Mouse (Mus musculus) heart, embryonic 13.5 days (tissue): ENCODE measurements around the gene Pdgfd. TPM values are rescaled to one million over a fixed set of nuclear protein-coding genes. Genes with fewer than 3 reads are reported as not detected.

Source experiments
- ATAC-seq: fragments of 200-750 bp; cut with Nextera tagmentation; 2 replicates; pipeline ENCODE4 v1.8.0; 2017; ENCODE audit warnings: moderate TSS enrichment; ENCODE audit not compliant: insufficient number of reproducible peaks, low FRiP score, low TSS enrichment; ENCODE audit errors: extremely low read depth
- H3K27ac ChIP-seq: fragments of 300-500 bp; sonication (generic); replicated peaks from 2 replicates; pipeline ENCODE4 v1.5.1; 2015; ENCODE audit warnings: moderate library complexity, mild to moderate bottlenecking, inconsistent platforms
- H3K27me3 ChIP-seq: fragments of 300-500 bp; sonication (generic); replicated peaks from 2 replicates; pipeline ENCODE4 v1.6.1; 2015; ENCODE audit warnings: mild to moderate bottlenecking, inconsistent platforms
- H3K36me3 ChIP-seq: fragments of 300-500 bp; sonication (generic); 2 replicates; pipeline ENCODE4 v1.6.1; 2015; ENCODE audit warnings: mild to moderate bottlenecking, inconsistent platforms
- H3K4me1 ChIP-seq: fragments of 300-500 bp; sonication (generic); 2 replicates; pipeline ENCODE4 v1.6.1; 2015; ENCODE audit warnings: inconsistent platforms
- H3K4me2 ChIP-seq: fragments of 300-500 bp; sonication (generic); 2 replicates; pipeline ENCODE4 v1.6.1; 2015; ENCODE audit warnings: inconsistent platforms, mild to moderate bottlenecking, moderate library complexity
- H3K4me3 ChIP-seq: fragments of 300-500 bp; sonication (generic); 2 replicates; pipeline ENCODE4 v1.5.1; 2015; ENCODE audit warnings: moderate library complexity, mild to moderate bottlenecking, inconsistent platforms
- H3K9ac ChIP-seq: fragments of 300-500 bp; sonication (generic); 2 replicates; pipeline ENCODE4 v1.6.1; 2015; ENCODE audit warnings: inconsistent platforms, mild to moderate bottlenecking, moderate library complexity
- H3K9me3 ChIP-seq: fragments of 300-500 bp; sonication (generic); 2 replicates; pipeline ENCODE4 v1.6.1; 2016; ENCODE audit warnings: inconsistent platforms
- WGBS: fragments of 180-500 bp; shearing (Covaris S2); methylation state at CpG from one replicate; pipeline ENCODE4 v1.1.7; 2015; ENCODE audit warnings: mixed read lengths; 5-methylcytosine and 5-hydroxymethylcytosine counted together
- polyA plus RNA-seq: library from polyadenylated mRNA; unstranded; fragments of >200 nt; fragmentation: Nextera tagmentation; extraction: Ambion mirVana; gene quantifications from 2 replicates; pipeline ENCODE4 v1.2.1, GENCODE M21; 2015

Pdgfd gene
- polyA plus RNA-seq, 1 experiment from 2014 or later, result 8.0 TPM

GRCm38 (mm10) chr9:6251990-6252389, 83.6 kb downstream of the Pdgfd start:
- Histone ChIP-seq H3K9me3 (no peaks in the 10 kb centered on the region), H3K4me3 (no peak overlapping the region), H3K27ac (no peak overlapping the region), H3K4me2 (no peak overlapping the region), H3K27me3 (no peaks in the 10 kb centered on the region), H3K9ac (no peak overlapping the region), H3K36me3 (no peaks in the 10 kb centered on the region), H3K4me1 (0 out of 2 replicates have a peak, but pooled peaks cover 4% of the 10 kb centered on the region)
- no peak for ATAC-seq
- WGBS, result 83% methylated on average over 2 of the region's 2 CpGs

- no peak for ATAC-seq
- Histone ChIP-seq H3K4me1 (no peaks in the 10 kb centered on the region), H3K9ac (no peak overlapping the region), H3K9me3 (no peaks in the 10 kb centered on the region), H3K4me2 (no peak overlapping the region), H3K4me3 (no peak overlapping the region), H3K27me3 (no peaks in the 10 kb centered on the region), H3K27ac (no peak overlapping the region), H3K36me3 (no peaks in the 10 kb centered on the region)
These were observed 88.7 kb downstream of the Pdgfd start for GRCm38 (mm10) chr9:6257072-6257471.

GRCm38 (mm10) chr9:6264820-6265219, 96.4 kb downstream of the Pdgfd start:
- Histone ChIP-seq H3K36me3 (no peaks in the 10 kb centered on the region), H3K27ac (no peak overlapping the region), H3K4me3 (no peak overlapping the region), H3K4me2 (no peak overlapping the region), H3K9ac (no peak overlapping the region), H3K27me3 (no peaks in the 10 kb centered on the region), H3K4me1 (peaks cover 1% of the 10 kb centered on the region; the same call in 1 of the 2 replicates), H3K9me3 (no peaks in the 10 kb centered on the region)
- 76% methylated on average over 2 of the region's 2 CpGs for WGBS
- ATAC-seq, result no peak

- Histone ChIP-seq H3K4me3 (no peak within 1 kb of the TSS), H3K4me2 (no peak within 1 kb of the TSS), H3K27ac (no peak within 1 kb of the TSS), H3K27me3 (no peaks in the 10 kb centered on the region), H3K4me1 (peaks cover 11% of the 10 kb centered on the region; the same call in 1 of the 2 replicates), H3K9me3 (no peaks in the 10 kb centered on the region), H3K9ac (no peak within 1 kb of the TSS), H3K36me3 (no peaks in the 10 kb centered on the region)
- no peak for ATAC-seq
- WGBS, result 64% methylated on average over 1 of the region's 1 CpGs
These were observed 101.5 kb downstream of the Pdgfd start, which contains the start of gene Ddi1 for GRCm38 (mm10) chr9:6269796-6270280. Gene Ddi1, minus strand, starts transcription at chr9:6269846.

GRCm38 (mm10) chr9:6276395-6276794, 108.0 kb downstream of the Pdgfd start:
- H3K9me3 ChIP-seq, result no peaks in the 10 kb centered on the region
- no peak overlapping the region for H3K27ac ChIP-seq
- no peak for ATAC-seq
- no peaks in the 10 kb centered on the region for H3K4me1 ChIP-seq
- H3K9ac ChIP-seq, result no peak overlapping the region
- H3K4me2 ChIP-seq, result no peak overlapping the region
- H3K36me3 ChIP-seq, result no peaks in the 10 kb centered on the region
- H3K27me3 ChIP-seq, result no peaks in the 10 kb centered on the region
- H3K4me3 ChIP-seq, result no peak overlapping the region
- WGBS, result 73% methylated on average over 1 of the region's 1 CpGs

GRCm38 (mm10) chr9:6277526-6277925, 109.1 kb downstream of the Pdgfd start:
- no peak overlapping the region for H3K9ac ChIP-seq
- no peaks in the 10 kb centered on the region for H3K4me1 ChIP-seq
- H3K9me3 ChIP-seq, result no peaks in the 10 kb centered on the region
- no peak overlapping the region for H3K27ac ChIP-seq
- no peak overlapping the region for H3K4me3 ChIP-seq
- ATAC-seq, result no peak
- H3K27me3 ChIP-seq, result no peaks in the 10 kb centered on the region
- no peak overlapping the region for H3K4me2 ChIP-seq
- no peaks in the 10 kb centered on the region for H3K36me3 ChIP-seq

GRCm38 (mm10) chr9:6286770-6287169, 118.4 kb downstream of the Pdgfd start:
- H3K9ac ChIP-seq, result no peak overlapping the region
- H3K4me2 ChIP-seq, result no peak overlapping the region
- no peak overlapping the region for H3K27ac ChIP-seq
- no peaks in the 10 kb centered on the region for H3K27me3 ChIP-seq
- no peaks in the 10 kb centered on the region for H3K36me3 ChIP-seq
- peaks cover 10% of the 10 kb centered on the region for H3K4me1 ChIP-seq
- 41% methylated on average over 1 of the region's 1 CpGs for WGBS
- ATAC-seq, result no peak
- H3K9me3 ChIP-seq, result no peaks in the 10 kb centered on the region
- H3K4me3 ChIP-seq, result no peak overlapping the region

- Histone ChIP-seq H3K27me3 (no peaks in the 10 kb centered on the region), H3K4me1 (peaks cover 10% of the 10 kb centered on the region), H3K36me3 (no peaks in the 10 kb centered on the region), H3K27ac (no peak overlapping the region), H3K9ac (no peak overlapping the region), H3K4me3 (no peak overlapping the region), H3K9me3 (no peaks in the 10 kb centered on the region), H3K4me2 (no peak overlapping the region)
- no peak for ATAC-seq
- 9% methylated on average over 2 of the region's 2 CpGs for WGBS
These were observed 120.9 kb downstream of the Pdgfd start for GRCm38 (mm10) chr9:6289211-6289696.

GRCm38 (mm10) chr9:6298547-6298946, 130.2 kb downstream of the Pdgfd start:
- no peak overlapping the region for H3K4me3 ChIP-seq
- no peaks in the 10 kb centered on the region for H3K4me1 ChIP-seq
- no peak for ATAC-seq
- H3K9ac ChIP-seq, result no peak overlapping the region
- H3K9me3 ChIP-seq, result no peaks in the 10 kb centered on the region
- no peak overlapping the region for H3K27ac ChIP-seq
- no peak overlapping the region for H3K4me2 ChIP-seq
- H3K36me3 ChIP-seq, result no peaks in the 10 kb centered on the region
- no peaks in the 10 kb centered on the region for H3K27me3 ChIP-seq
- 67% methylated on average over 2 of the region's 2 CpGs for WGBS

- Histone ChIP-seq H3K9me3 (no peaks in the 10 kb centered on the region), H3K27ac (no peak overlapping the region), H3K9ac (no peak overlapping the region), H3K4me1 (no peaks in the 10 kb centered on the region), H3K27me3 (no peaks in the 10 kb centered on the region), H3K4me2 (no peak overlapping the region), H3K36me3 (no peaks in the 10 kb centered on the region), H3K4me3 (no peak overlapping the region)
- no peak for ATAC-seq
- 72% methylated on average over 3 of the region's 3 CpGs for WGBS
These were observed 133.7 kb downstream of the Pdgfd start for GRCm38 (mm10) chr9:6302050-6302449.

GRCm38 (mm10) chr9:6304590-6304989, 136.2 kb downstream of the Pdgfd start:
- Histone ChIP-seq H3K4me1 (no peaks in the 10 kb centered on the region), H3K36me3 (no peaks in the 10 kb centered on the region), H3K9ac (no peak overlapping the region), H3K9me3 (no peaks in the 10 kb centered on the region), H3K27ac (no peak overlapping the region), H3K27me3 (no peaks in the 10 kb centered on the region), H3K4me3 (no peak overlapping the region), H3K4me2 (no peak overlapping the region)
- no peak for ATAC-seq
- 88% methylated on average over 3 of the region's 3 CpGs for WGBS

- H3K9ac ChIP-seq, result no peak overlapping the region
- H3K27me3 ChIP-seq, result no peaks in the 10 kb centered on the region
- no peaks in the 10 kb centered on the region for H3K9me3 ChIP-seq
- H3K27ac ChIP-seq, result no peak overlapping the region
- no peaks in the 10 kb centered on the region for H3K36me3 ChIP-seq
- H3K4me2 ChIP-seq, result no peak overlapping the region
- H3K4me3 ChIP-seq, result no peak overlapping the region
- no peaks in the 10 kb centered on the region for H3K4me1 ChIP-seq
- 84% methylated on average over 3 of the region's 3 CpGs for WGBS
- ATAC-seq, result no peak
These were observed 137.5 kb downstream of the Pdgfd start for GRCm38 (mm10) chr9:6305847-6306246.
